Mouse (Mus musculus) E14TG2a.4 (cell line): Measurements from ENCODE around the gene Unc5b.

Experiments used
- H3K27me3 ChIP-seq: 2 replicates; pipeline ENCODE4 v1.6.1; 2014; ENCODE audit warnings: low read length, control low read depth; ENCODE audit not compliant: insufficient read depth
- H3K36me3 ChIP-seq: 2 replicates; pipeline ENCODE4 v1.6.1; 2014; ENCODE audit warnings: low read length, control low read depth; ENCODE audit not compliant: insufficient read depth
- H3K4me1 ChIP-seq: replicated peaks from 2 replicates; pipeline ENCODE4 v1.6.1; 2014; ENCODE audit warnings: low read depth, low read length, control low read depth
- H3K4me3 ChIP-seq: replicated peaks from 2 replicates; pipeline ENCODE4 v1.5.1; 2014; ENCODE audit warnings: mild to moderate bottlenecking, low read length
- H3K9me3 ChIP-seq: 2 replicates; pipeline ENCODE4 v1.6.1; 2014; ENCODE audit warnings: low read length, control low read depth
- CTCF ChIP-seq: conservative IDR thresholded peaks from 2 replicates; pipeline ENCODE4 v1.5.1; 2014; ENCODE audit warnings: low read length
- NANOG ChIP-seq: IDR thresholded peaks from 2 replicates; pipeline ENCODE4 v1.6.1; 2014; ENCODE audit warnings: borderline replicate concordance, low read length, mixed read lengths
- POU5F1 ChIP-seq: IDR thresholded peaks from 2 replicates; pipeline ENCODE4 v1.6.1; 2014; ENCODE audit warnings: low read length, borderline replicate concordance

The Unc5b gene

DNA sequence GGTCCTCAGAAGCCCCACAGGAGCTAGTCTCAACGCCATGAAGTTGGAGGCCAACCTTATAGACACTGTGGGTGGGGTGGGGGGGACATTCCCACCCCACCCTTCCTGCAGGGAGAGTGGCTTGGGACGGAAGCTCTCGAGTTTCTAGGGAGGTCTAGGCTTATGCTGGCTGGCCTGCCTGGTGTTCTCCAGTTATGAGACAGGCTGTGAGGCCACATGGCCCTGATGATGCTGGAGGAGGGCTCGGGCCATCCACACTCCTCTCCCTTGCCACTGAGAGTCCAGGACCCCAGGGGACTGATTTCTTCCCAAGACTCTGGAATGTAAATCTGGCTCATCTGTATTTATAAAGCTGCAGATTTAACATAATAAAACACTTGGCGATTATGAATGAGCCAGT lies 104.1 kb downstream of the Unc5b start:
- Histone ChIP-seq H3K36me3 (no peaks in the 10 kb centered on the region), H3K27me3 (no peaks in the 10 kb centered on the region), H3K4me1 (peaks cover 96% of the 10 kb centered on the region), H3K4me3 (no peak overlapping the region), H3K9me3 (no peaks in the 10 kb centered on the region)
- TF ChIP-seq POU5F1 (no peak), NANOG (no peak), CTCF (no peak)

DNA sequence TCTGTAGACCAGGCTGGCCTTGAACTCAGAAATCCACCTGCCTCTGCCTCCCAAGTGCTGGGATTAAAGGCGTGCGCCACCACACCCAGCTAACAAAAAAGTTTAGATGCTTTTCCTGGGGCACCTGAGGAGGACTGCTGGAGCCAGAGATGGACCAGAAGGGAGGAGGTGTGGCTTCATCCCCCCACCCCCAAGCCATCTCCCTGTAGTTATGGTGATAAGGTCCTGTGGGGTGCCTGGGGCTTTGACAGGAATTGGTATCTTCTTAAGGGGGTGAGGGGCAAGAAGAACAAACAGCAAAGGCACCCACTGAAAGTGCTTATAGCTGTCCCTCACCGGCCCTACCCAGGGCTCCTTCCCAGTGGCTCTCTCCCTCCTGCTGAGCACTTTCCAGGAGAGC lies 104.5 kb downstream of the Unc5b start:
- Histone ChIP-seq H3K36me3 (no peaks in the 10 kb centered on the region), H3K9me3 (no peaks in the 10 kb centered on the region), H3K4me1 (peaks cover 96% of the 10 kb centered on the region), H3K4me3 (0 out of 2 replicates have a peak overlapping the region, but pooled peaks have one; percentile 3), H3K27me3 (no peaks in the 10 kb centered on the region)
- TF ChIP-seq POU5F1 (no peak), NANOG (no peak), CTCF (no peak)

DNA sequence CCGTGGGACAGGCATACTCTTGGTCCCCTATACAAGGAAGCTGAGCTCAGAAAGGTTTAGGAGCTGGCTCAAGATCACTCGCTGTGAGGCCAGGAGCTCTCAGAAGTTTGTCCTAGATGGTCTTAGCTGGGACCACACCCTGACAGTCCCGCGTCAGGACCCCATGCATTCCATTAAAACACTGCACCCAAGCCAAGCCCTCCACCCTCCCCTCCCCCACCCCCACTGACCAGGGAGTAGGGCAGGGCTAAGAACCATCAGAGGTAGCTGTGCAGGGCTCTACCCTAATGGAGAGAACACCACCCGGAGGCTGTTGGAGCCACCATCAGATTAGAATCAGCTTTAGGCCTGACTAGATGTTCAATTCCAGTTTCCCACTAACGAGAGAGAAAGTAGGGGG lies 106.9 kb downstream of the Unc5b start:
- Histone ChIP-seq H3K9me3 (peaks cover 4% of the 10 kb centered on the region; the same call in 1 of the 2 replicates), H3K36me3 (no peaks in the 10 kb centered on the region), H3K27me3 (no peaks in the 10 kb centered on the region), H3K4me3 (peak overlapping the region; percentile 54), H3K4me1 (peaks cover 100% of the 10 kb centered on the region)
- TF ChIP-seq POU5F1: no peak
- no peak for TF ChIP-seq CTCF
- no peak for TF ChIP-seq NANOG

DNA sequence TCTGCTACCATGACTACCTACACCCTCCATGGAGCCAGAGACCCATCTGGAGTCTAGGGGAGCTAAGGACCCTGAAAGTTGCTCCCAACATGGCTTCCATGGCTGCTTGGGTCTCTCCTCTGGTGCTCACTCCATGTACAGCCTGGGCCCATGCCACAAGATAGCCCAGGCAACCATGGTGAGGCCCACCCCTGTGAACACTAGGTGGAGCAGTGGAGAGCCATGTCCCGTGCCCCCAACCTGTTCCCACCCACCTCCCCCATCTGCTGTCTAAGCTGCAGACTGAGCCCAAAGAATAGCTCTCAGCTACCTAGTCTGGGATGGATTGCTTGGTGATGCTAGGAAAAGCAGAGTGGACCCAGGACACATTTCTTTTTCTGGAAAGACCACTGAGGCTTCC lies 108.0 kb downstream of the Unc5b start:
- TF ChIP-seq CTCF (peak; percentile 38), NANOG (no peak)
- Histone ChIP-seq H3K9me3 (peaks cover 14% of the 10 kb centered on the region), H3K36me3 (peaks cover 9% of the 10 kb centered on the region), H3K27me3 (no peaks in the 10 kb centered on the region), H3K4me1 (peaks cover 94% of the 10 kb centered on the region), H3K4me3 (peak overlapping the region; percentile 54)

DNA sequence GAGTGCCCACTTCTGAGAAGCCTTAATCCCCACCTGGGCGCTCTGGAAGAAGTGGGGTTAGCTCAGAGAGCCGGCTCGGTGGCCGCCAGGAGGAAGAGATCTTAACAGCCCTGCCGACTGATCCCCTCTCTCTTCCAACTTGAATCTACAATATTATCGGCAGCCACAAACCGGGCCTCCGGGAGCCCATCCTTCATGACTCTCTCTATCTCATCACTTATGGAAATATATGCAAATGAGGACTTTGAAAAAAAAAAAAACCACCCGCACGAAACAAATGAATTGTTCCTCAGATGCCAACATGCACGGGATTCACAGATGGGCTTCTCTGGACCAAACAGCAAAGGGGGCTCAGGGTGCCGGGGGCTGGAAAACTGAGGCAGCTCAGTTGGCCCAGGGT lies 109.7 kb downstream of the Unc5b start:
- Histone ChIP-seq H3K27me3 (no peaks in the 10 kb centered on the region), H3K4me3 (peak overlapping the region; percentile 56; the same call in 1 of the 2 replicates), H3K4me1 (peaks cover 77% of the 10 kb centered on the region), H3K36me3 (peaks cover 21% of the 10 kb centered on the region), H3K9me3 (peaks cover 28% of the 10 kb centered on the region)
- TF ChIP-seq CTCF: no peak

DNA sequence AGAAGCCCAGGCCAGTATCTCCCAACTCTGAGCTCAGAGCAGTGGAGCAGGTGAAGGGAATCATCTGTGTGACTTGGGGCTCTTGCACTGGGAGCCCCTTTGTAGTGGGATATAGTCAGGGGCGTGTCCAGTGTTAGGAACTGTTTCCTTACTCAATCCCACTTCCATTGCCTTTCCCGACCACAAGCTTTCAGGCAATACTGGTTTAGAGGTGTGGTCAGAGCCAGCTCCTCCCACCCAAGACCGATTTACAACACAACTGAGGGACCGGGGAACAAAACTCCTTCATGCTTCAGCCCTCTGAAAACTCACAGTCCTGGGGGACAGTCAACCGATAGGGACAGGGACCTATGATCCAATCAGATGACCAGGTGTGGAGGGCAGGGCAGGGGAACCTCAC lies 110.9 kb downstream of the Unc5b start:
- Histone ChIP-seq H3K9me3 (peaks cover 39% of the 10 kb centered on the region), H3K4me1 (peaks cover 65% of the 10 kb centered on the region), H3K36me3 (peaks cover 32% of the 10 kb centered on the region), H3K27me3 (no peaks in the 10 kb centered on the region), H3K4me3 (peak overlapping the region; percentile 56)
- TF ChIP-seq CTCF (no peak), POU5F1 (no peak), NANOG (no peak)

DNA sequence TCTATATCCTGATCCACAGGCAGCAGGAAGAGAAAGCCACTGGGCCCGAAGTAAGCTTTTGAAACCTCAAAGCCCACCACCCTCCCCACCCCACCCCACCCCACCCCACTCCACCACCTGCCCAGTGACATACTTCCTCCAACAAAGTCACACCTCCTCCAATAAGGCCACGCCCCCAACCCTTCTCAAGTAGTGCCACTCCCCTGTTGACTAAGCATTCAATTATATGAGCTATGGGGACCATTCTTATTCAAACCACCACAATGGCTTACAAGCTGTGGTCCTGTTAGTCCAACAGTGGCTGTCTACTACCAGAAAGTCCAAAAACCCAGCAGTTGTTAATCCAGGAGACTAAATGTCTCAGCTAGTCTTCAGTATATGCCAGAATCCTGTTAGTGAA lies 112.9 kb downstream of the Unc5b start:
- no peak for TF ChIP-seq POU5F1
- no peak for TF ChIP-seq CTCF
- TF ChIP-seq NANOG: no peak
- Histone ChIP-seq H3K36me3 (peaks cover 43% of the 10 kb centered on the region), H3K4me1 (peaks cover 45% of the 10 kb centered on the region), H3K4me3 (no peak overlapping the region), H3K9me3 (peaks cover 58% of the 10 kb centered on the region), H3K27me3 (no peaks in the 10 kb centered on the region)

DNA sequence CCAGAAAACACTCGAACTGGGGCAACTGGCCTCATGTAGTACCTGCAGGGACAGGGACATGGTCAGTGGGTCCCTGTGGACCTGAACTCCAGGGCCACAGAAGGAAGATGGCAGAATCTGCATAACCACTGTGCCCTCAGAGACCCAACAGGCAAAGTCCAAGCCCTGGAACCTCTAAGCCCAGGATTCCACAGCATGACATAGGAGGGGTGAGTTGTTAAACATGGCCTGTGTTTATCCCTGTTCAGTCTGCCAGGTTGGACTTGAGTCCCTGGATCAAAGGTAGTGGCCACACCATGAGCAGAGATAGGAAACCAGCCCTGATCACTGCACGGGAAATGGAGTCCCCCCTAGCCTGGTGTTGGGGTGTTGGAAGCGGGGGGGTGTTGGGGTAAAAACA lies 114.9 kb downstream of the Unc5b start:
- TF ChIP-seq CTCF: no peak
- TF ChIP-seq NANOG: no peak
- no peak for TF ChIP-seq POU5F1
- Histone ChIP-seq H3K27me3 (no peaks in the 10 kb centered on the region), H3K9me3 (peaks cover 77% of the 10 kb centered on the region), H3K4me3 (no peak overlapping the region), H3K36me3 (peaks cover 54% of the 10 kb centered on the region), H3K4me1 (peaks cover 25% of the 10 kb centered on the region)
